Mouse (Mus musculus) right cerebral cortex, postnatal 14 days (tissue): ENCODE data around the gene Itih5.

Experiments used
- DNase-seq: peaks from one replicate; pipeline ENCODE4 v3.0.0; 2022

Gene Itih5

GRCm38 (mm10) chr2:10153201-10154075, at the start of gene Itih5:
Gene Itih5, plus strand, starts transcription at chr2:10153571.
- no peak for DNase-seq

GRCm38 (mm10) chr2:10108535-10109189, 44.7 kb upstream of the Itih5 start:
- no peak for DNase-seq

DNA sequence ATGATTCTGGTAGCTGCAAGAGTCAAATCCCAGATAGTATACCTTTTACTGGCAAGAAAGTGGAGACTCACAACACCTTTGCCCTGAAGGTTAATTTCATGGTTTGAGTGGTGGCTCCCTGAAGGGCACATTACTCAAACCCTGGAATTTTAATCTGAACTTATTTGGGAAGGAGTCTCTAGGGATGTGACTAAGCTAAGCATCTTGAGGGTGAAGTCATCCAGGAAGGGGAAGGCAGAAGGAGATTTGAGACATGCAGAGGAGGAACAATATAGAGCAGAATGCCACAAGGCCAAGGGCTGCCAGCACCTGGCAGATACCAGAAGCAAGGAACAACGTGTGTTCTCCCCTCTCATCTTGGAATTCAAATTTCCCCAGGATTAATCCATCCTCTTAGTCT, 34.6 kb upstream of the Itih5 start:
- DNase-seq, result no peak

GRCm38 (mm10) chr2:10119276-10119675, 34.1 kb upstream of the Itih5 start:
- DNase-seq, result no peak

- DNase-seq, result no peak
These were observed 31.5 kb upstream of the Itih5 start for GRCm38 (mm10) chr2:10121826-10122225.

DNA sequence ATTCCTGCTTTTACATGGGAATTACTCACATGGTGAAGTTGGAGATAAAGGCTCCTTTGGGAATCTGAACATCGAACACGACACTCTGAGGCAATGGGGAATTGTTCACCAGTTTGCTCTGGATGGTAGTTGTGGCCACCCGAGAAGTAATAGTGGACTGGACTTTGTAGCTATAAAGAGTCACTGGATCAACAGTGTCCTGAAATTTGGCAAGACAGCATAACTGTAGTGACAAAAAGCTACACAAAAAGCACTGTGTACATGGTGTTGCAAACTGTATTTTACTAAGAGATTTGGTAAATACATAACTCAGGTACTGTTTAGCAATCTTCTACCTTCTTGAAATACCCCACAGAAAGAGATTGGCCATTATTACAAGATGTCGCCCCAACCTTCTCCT, 27.2 kb upstream of the Itih5 start:
- DNase-seq, result no peak

DNA sequence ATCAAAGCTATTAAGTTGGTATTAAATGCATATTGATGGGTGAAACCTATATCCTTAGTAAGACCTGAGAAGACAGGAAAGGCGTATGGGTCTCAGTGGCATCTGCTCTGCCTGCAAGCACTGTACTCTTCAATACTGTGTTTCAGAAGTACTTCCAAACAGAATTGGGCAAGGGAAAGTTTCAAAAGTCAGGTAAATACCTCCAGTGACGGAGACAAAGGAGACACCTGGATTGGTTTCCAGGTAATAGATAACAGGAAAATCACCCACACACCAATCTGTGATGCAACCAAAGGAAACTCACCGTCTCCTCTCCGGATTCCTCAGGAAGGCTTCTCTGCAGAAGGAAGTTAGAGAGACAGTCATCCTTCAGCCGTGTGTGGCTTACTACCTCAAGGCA, 25.9 kb upstream of the Itih5 start:
- no peak for DNase-seq

DNA sequence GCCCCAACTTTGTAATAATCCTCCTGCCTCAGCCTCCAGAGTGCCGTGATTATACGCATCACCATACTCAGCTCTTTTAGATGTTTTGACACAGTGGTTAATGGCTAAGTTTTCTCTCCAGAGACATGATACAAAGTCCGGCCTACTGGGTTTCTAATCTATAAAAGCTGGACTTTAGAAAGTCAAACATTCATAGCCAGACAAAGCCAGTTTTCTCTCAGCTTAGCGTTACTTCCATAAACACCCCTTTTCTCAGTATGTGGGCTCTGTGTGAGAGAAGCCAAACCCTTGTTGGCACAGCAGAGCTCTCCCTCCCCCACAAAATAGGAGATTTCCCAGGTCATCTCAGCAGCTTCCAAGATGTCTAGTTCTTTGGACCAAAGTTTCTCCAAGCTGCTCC, 24.8 kb upstream of the Itih5 start:
- no peak for DNase-seq

DNA sequence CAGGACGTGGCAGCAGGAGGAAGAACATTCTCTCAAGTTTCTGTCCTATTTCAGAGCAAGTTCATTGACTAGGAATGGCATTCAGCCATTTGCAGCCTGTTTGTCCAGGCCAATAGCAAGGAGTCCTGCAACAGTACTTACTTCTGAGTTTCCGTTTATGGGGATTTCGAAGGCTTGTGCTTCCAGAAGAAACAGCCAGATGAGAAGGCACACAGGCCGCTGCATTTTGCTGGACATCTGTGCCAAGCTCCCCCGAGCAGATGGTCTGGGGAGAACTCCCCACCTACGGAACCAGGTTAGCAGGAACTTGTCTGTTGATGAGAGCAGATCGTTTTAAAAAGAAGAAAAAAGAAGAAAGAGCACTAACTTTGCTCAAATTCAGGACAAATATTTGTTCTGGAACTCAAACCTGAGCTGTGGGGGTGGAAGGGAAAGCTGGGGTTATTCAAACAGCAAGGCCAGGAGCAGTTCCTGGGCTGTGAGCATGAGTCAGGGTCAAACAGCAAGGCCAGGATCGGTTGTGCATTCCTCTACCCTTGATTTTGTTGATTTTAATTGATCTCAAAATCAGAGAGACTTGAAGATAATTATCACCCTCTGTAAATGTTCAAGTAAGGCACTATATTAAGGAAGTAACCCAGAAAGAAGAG, 22.9 kb upstream of the Itih5 start:
- no peak for DNase-seq

GRCm38 (mm10) chr2:10131296-10131695, 22.1 kb upstream of the Itih5 start, which contains the start of gene Itih2:
Gene Itih2, minus strand, starts transcription at chr2:10131396.
- no peak for DNase-seq

DNA sequence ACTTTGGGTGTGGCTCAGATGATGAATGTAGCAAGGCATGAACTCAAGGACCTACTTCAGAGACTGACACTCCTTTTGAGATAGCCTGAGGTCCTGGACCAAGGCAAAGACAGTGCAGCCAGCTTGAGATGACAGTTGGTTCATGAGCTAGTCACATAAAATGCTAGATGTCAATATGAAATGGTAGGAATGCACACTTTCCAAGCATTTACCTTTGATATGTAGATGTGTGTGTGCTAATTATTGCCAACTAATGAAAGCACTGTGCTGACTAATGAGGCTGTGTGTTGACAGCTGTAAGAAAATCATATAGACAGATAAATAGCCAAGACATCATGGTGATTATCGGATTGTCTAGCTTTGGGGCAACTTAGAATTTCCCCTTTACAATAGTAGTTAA, 21.2 kb upstream of the Itih5 start:
- DNase-seq, result no peak

GRCm38 (mm10) chr2:10133941-10134340, 19.4 kb upstream of the Itih5 start:
- no peak for DNase-seq

DNA sequence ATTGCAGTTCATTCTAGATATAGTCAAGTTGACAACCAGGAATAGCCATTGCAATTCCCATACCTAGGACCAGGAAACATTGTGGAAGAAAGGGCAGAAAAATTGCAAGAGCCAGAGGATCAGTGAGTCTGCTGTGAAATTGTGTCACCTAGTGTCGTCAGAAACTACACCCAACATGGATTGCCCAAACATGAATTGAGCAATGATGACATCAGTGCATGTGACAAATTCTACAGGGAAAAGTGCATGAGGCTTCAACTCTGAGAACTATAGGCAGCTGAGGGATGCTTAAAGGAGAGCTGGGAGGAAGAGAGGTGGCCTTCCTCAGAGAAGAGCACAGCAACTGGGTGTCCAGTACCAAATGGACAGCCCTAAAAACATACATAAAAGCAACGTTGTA, 16.1 kb upstream of the Itih5 start:
- no peak for DNase-seq

DNA sequence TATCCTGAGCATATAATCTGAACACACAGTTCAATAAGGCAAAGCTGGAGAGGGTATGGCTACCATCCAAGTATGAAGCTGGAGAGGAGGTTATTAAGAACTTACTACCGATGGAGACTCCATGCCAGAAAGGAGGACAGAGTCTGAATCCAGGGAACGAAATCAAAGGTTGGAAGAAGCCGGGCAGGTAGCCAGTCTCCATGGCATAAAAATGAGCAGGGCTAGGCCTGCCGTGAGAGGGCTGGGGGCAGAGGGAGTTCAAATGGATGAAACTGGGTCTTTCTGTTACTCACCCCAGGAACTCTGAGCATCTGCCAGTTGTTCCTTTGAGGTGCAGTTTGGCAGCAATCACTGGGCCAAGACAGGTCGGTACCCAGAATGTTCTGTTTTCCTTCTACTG, 12.9 kb upstream of the Itih5 start:
- DNase-seq, result no peak

DNA sequence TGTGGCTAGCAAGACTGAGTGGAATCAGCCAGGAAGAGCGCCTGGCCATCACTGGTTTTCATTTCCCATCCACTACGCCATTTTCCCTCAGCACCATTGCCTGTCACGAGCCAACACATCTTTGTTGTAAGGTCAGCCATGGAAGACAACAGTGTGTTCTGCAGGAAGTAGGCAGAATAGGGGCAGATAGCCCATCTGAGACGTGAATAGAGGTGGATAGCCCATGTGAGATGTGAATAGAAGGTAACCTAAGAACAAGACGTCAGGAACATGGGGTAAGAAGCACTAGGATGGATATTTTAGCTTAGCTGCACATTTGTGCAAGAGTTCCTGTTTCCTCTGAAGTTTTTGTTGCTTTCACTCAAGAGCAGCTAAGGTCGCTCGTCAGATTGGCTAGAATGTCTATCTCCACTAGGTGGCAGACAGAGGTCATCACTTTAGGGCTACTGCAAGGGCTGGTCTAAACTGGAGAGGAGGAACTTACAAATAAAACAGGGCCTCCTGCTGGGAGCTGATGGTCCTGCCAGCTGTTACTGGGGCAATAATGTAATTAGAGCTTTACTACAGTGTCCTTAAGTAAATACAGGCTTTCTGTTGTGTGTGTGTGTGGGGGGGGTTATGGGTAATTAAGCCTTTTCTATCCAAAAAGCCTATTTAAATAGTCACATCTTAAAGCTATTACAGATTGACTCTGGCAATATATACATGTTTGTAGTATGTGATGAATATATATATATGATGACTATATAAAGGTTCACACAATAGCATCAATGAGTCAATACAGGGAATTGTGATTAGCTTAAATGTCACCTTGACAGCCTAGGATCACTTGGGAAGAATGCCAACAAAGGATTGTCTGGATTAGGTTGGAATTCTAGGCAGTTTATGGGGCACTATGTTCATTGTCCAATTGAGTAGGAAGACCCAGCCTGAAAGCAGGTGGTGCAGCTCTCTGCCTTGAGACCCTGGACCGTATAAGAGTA, 10.6 kb upstream of the Itih5 start:
- DNase-seq, result peak; percentile 36

- no peak for DNase-seq
These were observed 7.9 kb upstream of the Itih5 start for GRCm38 (mm10) chr2:10145514-10145913.

DNA sequence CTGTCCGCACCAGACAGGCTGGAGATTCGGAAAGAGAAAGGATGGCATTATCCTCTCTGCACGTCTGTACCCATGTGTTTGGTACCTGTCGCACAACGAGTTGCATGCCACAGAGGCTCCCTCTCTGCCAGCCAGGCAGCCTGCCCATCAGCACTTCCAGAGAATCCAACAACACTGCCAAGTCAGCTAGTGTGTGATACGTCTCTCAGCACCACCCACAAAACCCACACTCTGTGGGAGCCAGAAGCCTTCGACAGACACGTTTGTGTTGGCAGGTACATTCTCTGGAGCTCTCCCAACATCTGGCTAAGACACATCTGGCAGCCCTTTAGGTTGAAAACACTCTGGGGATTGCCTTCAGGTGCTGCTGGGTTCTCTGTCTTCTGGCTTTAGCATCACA, 6.2 kb upstream of the Itih5 start:
- DNase-seq, result peak; percentile 18

- no peak for DNase-seq
These were observed 781 bp upstream of the Itih5 start for GRCm38 (mm10) chr2:10152590-10152989.

GRCm38 (mm10) chr2:10157184-10157583, 3.8 kb downstream of the Itih5 start:
- no peak for DNase-seq

- DNase-seq, result no peak
These were observed 8.6 kb downstream of the Itih5 start for GRCm38 (mm10) chr2:10162011-10162410.

GRCm38 (mm10) chr2:10166635-10167034, 13.3 kb downstream of the Itih5 start:
- no peak for DNase-seq

GRCm38 (mm10) chr2:10167283-10167682, 13.9 kb downstream of the Itih5 start:
- DNase-seq, result no peak

- DNase-seq, result no peak
These were observed 14.6 kb downstream of the Itih5 start for GRCm38 (mm10) chr2:10168016-10168415.
